Mouse (Mus musculus): ENCODE data around the gene Cuzd1.

- TF ChIP-seq CTCF (IDR thresholded peaks at IDR 0.05; ENCODE audit: low read depth) (no peak), EP300 (IDR thresholded peaks at IDR 0.05; ENCODE audit: low read depth) (no peak)
These were observed 57.8 kb downstream of the Cuzd1 start for GRCm38 (mm10) chr7:131264251-131264650.
